Mouse (Mus musculus) E14TG2a.4 (cell line): ENCODE measurements around the gene Mettl26.

Experiments
- H3K27me3 ChIP-seq: 2 replicates; pipeline ENCODE4 v1.6.1; 2014; ENCODE audit warnings: low read length, control low read depth; ENCODE audit not compliant: insufficient read depth
- H3K36me3 ChIP-seq: 2 replicates; pipeline ENCODE4 v1.6.1; 2014; ENCODE audit warnings: low read length, control low read depth; ENCODE audit not compliant: insufficient read depth
- H3K4me1 ChIP-seq: replicated peaks from 2 replicates; pipeline ENCODE4 v1.6.1; 2014; ENCODE audit warnings: low read depth, low read length, control low read depth
- H3K4me3 ChIP-seq: replicated peaks from 2 replicates; pipeline ENCODE4 v1.5.1; 2014; ENCODE audit warnings: mild to moderate bottlenecking, low read length
- H3K9me3 ChIP-seq: 2 replicates; pipeline ENCODE4 v1.6.1; 2014; ENCODE audit warnings: low read length, control low read depth
- CTCF ChIP-seq: conservative IDR thresholded peaks from 2 replicates; pipeline ENCODE4 v1.5.1; 2014; ENCODE audit warnings: low read length
- NANOG ChIP-seq: IDR thresholded peaks from 2 replicates; pipeline ENCODE4 v1.6.1; 2014; ENCODE audit warnings: borderline replicate concordance, low read length, mixed read lengths
- POU5F1 ChIP-seq: IDR thresholded peaks from 2 replicates; pipeline ENCODE4 v1.6.1; 2014; ENCODE audit warnings: low read length, borderline replicate concordance

Gene Mettl26

DNA sequence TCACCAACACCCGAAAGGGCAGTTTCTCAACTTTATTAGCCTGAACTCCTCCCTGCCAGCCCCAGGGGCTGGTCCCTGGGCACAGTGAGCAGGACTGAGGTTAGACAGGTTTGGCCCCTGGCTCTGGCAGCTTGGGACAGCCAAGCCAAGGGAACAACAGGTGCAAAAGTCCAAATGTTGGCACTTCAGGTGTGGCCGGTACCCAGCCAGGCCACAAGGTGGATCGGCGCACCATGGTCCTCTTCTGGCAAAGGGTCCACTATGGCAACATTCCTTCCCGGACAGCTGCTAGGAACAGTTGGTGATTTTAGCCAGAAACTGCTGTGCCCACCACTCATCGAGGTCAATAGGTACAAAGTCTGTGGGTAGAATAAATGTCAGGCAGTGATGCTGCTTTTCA lies 11.2 kb upstream of the Mettl26 start:
- Histone ChIP-seq H3K4me1 (peaks cover 51% of the 10 kb centered on the region), H3K36me3 (peaks cover 25% of the 10 kb centered on the region)
- TF ChIP-seq POU5F1 (no peak), CTCF (no peak), NANOG (no peak)

DNA sequence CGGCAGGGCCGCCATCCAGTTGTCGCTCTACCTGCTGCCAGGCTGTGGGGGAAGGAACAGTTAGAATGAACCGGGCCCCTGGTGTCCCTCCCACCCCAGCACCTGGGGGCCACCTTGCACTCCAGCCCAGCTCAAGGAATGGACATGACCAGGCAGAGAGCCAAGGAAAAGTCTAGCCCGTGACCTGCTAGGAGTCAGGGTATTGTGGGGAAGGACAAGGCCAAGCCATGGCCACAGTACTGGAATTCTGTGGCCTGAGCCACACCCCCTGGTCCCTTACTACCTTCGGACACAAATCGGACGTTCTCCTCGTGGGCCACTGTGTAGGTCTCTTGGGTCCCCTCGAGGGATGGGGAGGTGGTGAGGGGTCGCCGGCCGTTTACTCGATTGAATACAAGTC lies 10.6 kb upstream of the Mettl26 start:
- no peak for TF ChIP-seq CTCF
- no peak for TF ChIP-seq NANOG
- TF ChIP-seq POU5F1: no peak
- H3K9me3 ChIP-seq: no peaks in the 10 kb centered on the region
- no peak overlapping the region for H3K4me3 ChIP-seq
- H3K36me3 ChIP-seq: peaks cover 19% of the 10 kb centered on the region
- peaks cover 56% of the 10 kb centered on the region for H3K4me1 ChIP-seq
- no peaks in the 10 kb centered on the region; the same call in 1 of the 2 replicates for H3K27me3 ChIP-seq

More for the DNA sequence above, 11.2 kb upstream of the Mettl26 start:
- Histone ChIP-seq H3K4me3 (no peak overlapping the region), H3K27me3 (no peaks in the 10 kb centered on the region; the same call in 1 of the 2 replicates), H3K9me3 (no peaks in the 10 kb centered on the region)

DNA sequence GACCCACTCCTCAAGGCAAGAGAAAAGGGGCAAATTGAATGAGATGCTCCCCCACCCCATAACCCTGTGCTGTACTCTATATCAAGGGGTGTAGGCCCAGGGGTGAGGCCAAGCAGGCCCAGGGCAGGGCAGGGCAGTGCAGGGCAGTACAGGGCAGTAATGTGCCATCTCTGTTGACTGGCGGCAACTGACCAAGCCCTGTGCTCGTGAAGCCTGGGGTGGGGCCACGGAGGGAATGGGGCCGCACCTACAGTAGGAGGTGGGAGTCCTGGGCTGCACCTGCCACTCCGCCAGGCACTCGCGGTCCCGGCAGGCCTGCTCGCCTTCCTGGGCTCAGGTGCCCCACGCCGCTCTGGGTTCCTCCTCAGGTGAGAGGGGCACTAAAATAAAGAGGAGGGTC lies 9.6 kb upstream of the Mettl26 start:
- no peaks in the 10 kb centered on the region for H3K9me3 ChIP-seq
- TF ChIP-seq CTCF (no peak), NANOG (no peak), POU5F1 (no peak)
- H3K4me3 ChIP-seq: peak overlapping the region; percentile 48
- no peaks in the 10 kb centered on the region; the same call in 1 of the 2 replicates for H3K27me3 ChIP-seq
- H3K36me3 ChIP-seq: peaks cover 15% of the 10 kb centered on the region
- peaks cover 58% of the 10 kb centered on the region for H3K4me1 ChIP-seq

DNA sequence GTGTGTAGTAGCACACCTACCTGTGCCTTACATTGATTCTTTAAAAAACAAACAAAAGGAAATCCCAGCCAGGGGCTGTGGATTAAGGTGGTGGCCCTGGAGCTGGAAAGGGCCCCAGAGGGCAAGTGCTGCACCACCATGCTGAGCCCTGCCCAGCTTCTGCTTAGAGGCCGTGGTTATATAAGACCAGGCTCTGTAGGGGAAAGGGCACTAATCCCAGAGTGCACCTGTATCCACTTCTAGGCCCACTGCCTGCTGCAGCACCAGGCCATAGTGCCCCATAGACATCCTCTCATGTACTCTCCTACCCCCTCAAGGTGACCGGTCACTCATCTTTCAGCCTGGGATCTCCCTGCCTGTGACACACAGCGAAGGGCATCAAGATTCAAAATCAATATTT lies 8.7 kb upstream of the Mettl26 start:
- H3K4me1 ChIP-seq: peaks cover 51% of the 10 kb centered on the region
- TF ChIP-seq POU5F1 (no peak), CTCF (no peak), NANOG (no peak)
- H3K4me3 ChIP-seq: no peak overlapping the region
- H3K36me3 ChIP-seq: peaks cover 15% of the 10 kb centered on the region
- H3K27me3 ChIP-seq: no peaks in the 10 kb centered on the region
- H3K9me3 ChIP-seq: no peaks in the 10 kb centered on the region

DNA sequence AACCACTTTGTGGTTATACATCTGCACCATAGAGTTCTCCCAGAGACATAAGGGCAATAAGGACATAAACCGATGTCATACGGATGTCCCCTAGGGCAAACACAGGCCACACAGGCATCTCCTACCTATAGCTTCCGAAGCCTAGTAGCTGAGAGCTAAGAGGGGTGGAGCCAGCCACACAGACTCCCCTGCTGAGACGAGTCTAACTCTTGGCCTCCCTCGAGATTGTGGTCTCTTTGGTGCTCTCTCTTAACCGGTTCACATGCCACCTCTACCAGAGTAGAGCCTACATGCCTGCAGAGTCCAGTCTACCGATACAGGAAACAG lies 7.4 kb upstream of the Mettl26 start:
- peaks cover 48% of the 10 kb centered on the region for H3K4me1 ChIP-seq
- no peaks in the 10 kb centered on the region for H3K27me3 ChIP-seq
- H3K9me3 ChIP-seq: no peaks in the 10 kb centered on the region
- TF ChIP-seq POU5F1: no peak
- TF ChIP-seq CTCF: no peak
- TF ChIP-seq NANOG: no peak
- H3K36me3 ChIP-seq: peaks cover 15% of the 10 kb centered on the region
- H3K4me3 ChIP-seq: peak overlapping the region; percentile 93

DNA sequence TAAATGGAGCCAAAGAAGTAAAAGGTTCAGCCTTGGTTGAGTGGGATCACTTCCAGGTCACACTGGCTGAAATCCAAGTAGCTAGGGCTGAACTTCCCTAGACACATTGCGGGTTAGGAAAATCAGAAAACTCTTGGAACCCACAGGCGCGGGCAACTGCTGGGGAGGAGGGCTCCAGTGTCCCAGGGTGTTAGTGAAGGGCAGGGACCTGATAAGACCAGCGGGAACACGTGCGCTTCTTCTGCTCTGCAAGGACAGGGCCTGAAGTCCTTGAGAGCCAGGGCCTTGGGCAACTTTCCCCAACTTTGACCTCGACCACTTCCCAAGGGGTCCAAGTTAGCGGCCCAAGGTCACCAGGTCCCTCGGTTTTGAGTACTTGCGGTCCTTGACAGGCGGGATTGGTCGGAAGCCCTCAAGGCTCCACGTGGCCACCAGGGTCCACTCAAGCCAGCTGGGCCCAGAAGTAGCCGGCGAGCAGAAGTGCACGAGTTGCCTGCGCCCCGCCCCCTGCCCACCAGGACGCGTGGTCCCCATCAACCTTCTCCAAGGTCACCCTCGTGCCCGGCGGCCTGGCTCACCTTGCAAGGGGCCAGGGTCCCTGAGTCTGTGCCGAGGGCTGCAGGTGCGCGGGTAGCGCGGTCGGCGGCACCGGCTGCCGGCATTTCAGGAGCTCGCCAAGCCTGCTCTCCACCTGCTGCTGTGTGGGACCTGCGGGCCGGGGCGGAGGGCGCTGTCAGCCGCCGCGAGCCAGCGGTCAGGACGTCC lies 6.9 kb upstream of the Mettl26 start:
- Histone ChIP-seq H3K4me3 (peak overlapping the region; percentile 93), H3K27me3 (no peaks in the 10 kb centered on the region), H3K4me1 (peaks cover 48% of the 10 kb centered on the region), H3K9me3 (no peaks in the 10 kb centered on the region), H3K36me3 (peaks cover 15% of the 10 kb centered on the region)
- TF ChIP-seq CTCF (no peak), POU5F1 (no peak), NANOG (no peak)

DNA sequence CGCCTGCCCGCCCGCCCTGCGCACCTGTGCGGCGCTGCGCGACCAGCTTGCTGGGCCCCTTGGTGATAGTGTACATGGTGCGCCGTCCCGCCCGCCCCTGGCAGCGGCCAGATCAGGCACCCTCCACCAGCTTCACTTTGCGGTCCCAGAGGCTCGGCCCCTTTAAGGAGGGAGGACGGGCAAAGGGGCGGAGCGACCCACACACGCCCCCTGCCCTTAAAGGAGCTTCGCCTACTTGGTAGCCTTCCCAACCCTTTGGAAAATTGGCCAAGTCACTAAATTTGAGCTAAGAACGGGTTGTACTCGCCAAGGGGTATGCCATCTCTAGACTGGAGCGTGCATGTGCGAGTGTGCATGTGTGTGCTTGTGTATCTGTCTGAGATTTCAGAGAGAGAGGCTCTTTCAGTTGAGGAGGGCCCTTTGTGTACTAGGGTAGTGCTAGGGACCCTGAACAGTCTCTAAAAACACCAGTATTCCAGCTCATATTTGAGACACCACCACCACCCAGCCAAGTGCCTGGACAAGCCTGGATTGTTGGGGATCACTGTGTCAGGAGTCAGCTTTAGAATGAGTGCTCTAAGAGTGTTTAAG lies 6.2 kb upstream of the Mettl26 start, which contains the start of gene Mcrip2:
Gene Mcrip2 (minus strand): TSS at position 164 of the 591 bp plus-strand sequence.
- no peaks in the 10 kb centered on the region for H3K9me3 ChIP-seq
- TF ChIP-seq POU5F1: no peak
- no peak for TF ChIP-seq NANOG
- no peak for TF ChIP-seq CTCF

DNA sequence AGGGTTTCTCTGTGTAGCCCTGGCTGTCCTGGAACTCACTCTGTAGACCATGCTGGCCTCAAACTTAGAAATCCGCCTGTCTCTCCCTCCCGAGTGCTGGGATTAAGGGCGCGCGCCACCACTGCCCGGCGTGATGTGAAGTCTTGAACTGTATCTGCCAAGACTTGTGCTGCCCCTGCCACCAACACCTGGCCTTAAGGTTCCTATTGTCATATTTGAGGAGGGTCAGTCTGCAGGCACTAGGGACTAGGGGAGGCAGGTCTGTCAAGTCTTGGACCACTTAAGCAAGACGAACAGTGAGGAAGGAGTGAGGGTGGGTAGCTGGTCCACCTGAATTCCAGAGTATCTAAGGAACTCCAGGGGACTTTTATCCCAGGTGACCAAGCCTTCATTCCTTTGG lies 5.4 kb upstream of the Mettl26 start:
- H3K9me3 ChIP-seq: no peaks in the 10 kb centered on the region
- no peak overlapping the region for H3K4me3 ChIP-seq
- no peak for TF ChIP-seq NANOG
- no peak for TF ChIP-seq CTCF
- TF ChIP-seq POU5F1: no peak
- peaks cover 3% of the 10 kb centered on the region for H3K36me3 ChIP-seq
- H3K4me1 ChIP-seq: peaks cover 62% of the 10 kb centered on the region
- H3K27me3 ChIP-seq: no peaks in the 10 kb centered on the region

More for the DNA sequence above, 6.2 kb upstream of the Mettl26 start, which contains the start of gene Mcrip2:
- peaks cover 11% of the 10 kb centered on the region for H3K36me3 ChIP-seq
- peaks cover 54% of the 10 kb centered on the region for H3K4me1 ChIP-seq
- peak within 1 kb of the TSS; percentile 93 for H3K4me3 ChIP-seq
- no peaks in the 10 kb centered on the region for H3K27me3 ChIP-seq
